Mouse (Mus musculus): ENCODE measurements around the gene Pkmyt1. TPM values are rescaled to one million over a fixed set of nuclear protein-coding genes. Genes with fewer than 3 reads are reported as not detected.
"Not testable (repeated sequence)": the region's sequence is repeated elsewhere in the genome, so short reads cannot be mapped to it uniquely, and the experiment has no call there.

Gene Pkmyt1
- polyA plus RNA-seq, 1 experiment from 2014 or later = 21.1 TPM

GRCm38 (mm10) chr17:23761155-23761554 is 35.0 kb downstream of the Pkmyt1 start:
- H3K27me3 ChIP-seq (ENCODE audit: insufficient read depth, low read length) = no peaks in the 10 kb centered on the region
- H3K9ac ChIP-seq (ENCODE audit: low read depth, low read length) = no peak overlapping the region
- no peak overlapping the region for H3K27ac ChIP-seq
- no peaks in the 10 kb centered on the region for H3K4me1 ChIP-seq (replicated peaks; ENCODE audit: insufficient read depth, low read length)
- no peak for DNase-seq (ENCODE audit: low spot score)
- H3K4me2 ChIP-seq (ENCODE audit: low read length) = no peak overlapping the region
- 92% methylated on average over 3 of the region's 3 CpGs for WGBS
- H3K9me3 ChIP-seq (replicated peaks; ENCODE audit: low read length) = no peaks in the 10 kb centered on the region
- TF ChIP-seq CTCF (IDR thresholded peaks at IDR 0.05; ENCODE audit: low read depth) = no peak
- H3K4me3 ChIP-seq (replicated peaks; ENCODE audit: low read depth, low read length) = no peak overlapping the region
- H3K36me3 ChIP-seq (ENCODE audit: insufficient read depth, low read length) = peaks cover 37% of the 10 kb centered on the region
- ATAC-seq (replicated peaks; ENCODE audit: low FRiP score, low read depth) = no peak

- Histone ChIP-seq H3K27ac (no peak overlapping the region), H3K4me3 (replicated peaks; ENCODE audit: low read depth, low read length) (no peak overlapping the region), H3K4me2 (ENCODE audit: low read length) (no peak overlapping the region), H3K9me3 (replicated peaks; ENCODE audit: low read length) (no peaks in the 10 kb centered on the region), H3K9ac (ENCODE audit: low read depth, low read length) (no peak overlapping the region), H3K27me3 (ENCODE audit: insufficient read depth, low read length) (no peaks in the 10 kb centered on the region), H3K4me1 (replicated peaks; ENCODE audit: insufficient read depth, low read length) (no peaks in the 10 kb centered on the region), H3K36me3 (ENCODE audit: insufficient read depth, low read length) (peaks cover 22% of the 10 kb centered on the region)
- no peak for ATAC-seq (replicated peaks; ENCODE audit: low FRiP score, low read depth)
- no peak for DNase-seq (ENCODE audit: low spot score)
- no peak for TF ChIP-seq CTCF (IDR thresholded peaks at IDR 0.05; ENCODE audit: low read depth)
- 86% methylated on average over 11 of the region's 11 CpGs for WGBS
These were observed 36.8 kb downstream of the Pkmyt1 start for GRCm38 (mm10) chr17:23762976-23763375.

GRCm38 (mm10) chr17:23770493-23770892 is 44.4 kb downstream of the Pkmyt1 start:
- ATAC-seq (replicated peaks; ENCODE audit: low FRiP score, low read depth) = no peak
- 17% methylated on average over 2 of the region's 2 CpGs for WGBS
- no peak for TF ChIP-seq CTCF (IDR thresholded peaks at IDR 0.05; ENCODE audit: low read depth)

GRCm38 (mm10) chr17:23770896-23771283 is 44.8 kb downstream of the Pkmyt1 start:
- 1% methylated on average over 19 of the region's 19 CpGs for WGBS
- DNase-seq (ENCODE audit: low spot score) = peak; percentile 57
- peak overlapping the region; percentile 79 for H3K4me3 ChIP-seq (replicated peaks; ENCODE audit: low read depth, low read length)
- H3K9me3 ChIP-seq (replicated peaks; ENCODE audit: low read length) = no peaks in the 10 kb centered on the region
- peak overlapping the region; percentile 81 for H3K27ac ChIP-seq
- ATAC-seq (replicated peaks; ENCODE audit: low FRiP score, low read depth) = peak; percentile 37
- peak overlapping the region; percentile 81 for H3K4me2 ChIP-seq (ENCODE audit: low read length)
- no peaks in the 10 kb centered on the region for H3K4me1 ChIP-seq (replicated peaks; ENCODE audit: insufficient read depth, low read length)
- H3K27me3 ChIP-seq (ENCODE audit: insufficient read depth, low read length) = no peaks in the 10 kb centered on the region
- no peaks in the 10 kb centered on the region; the same call in 1 of the 2 replicates for H3K36me3 ChIP-seq (ENCODE audit: insufficient read depth, low read length)
- TF ChIP-seq CTCF (IDR thresholded peaks at IDR 0.05; ENCODE audit: low read depth) = no peak
- peak overlapping the region; percentile 89 for H3K9ac ChIP-seq (ENCODE audit: low read depth, low read length)

More at GRCm38 (mm10) chr17:23770493-23770892, 44.4 kb downstream of the Pkmyt1 start:
- H3K4me2 ChIP-seq (ENCODE audit: low read length) = peak overlapping the region; percentile 81
- H3K9me3 ChIP-seq (replicated peaks; ENCODE audit: low read length) = no peaks in the 10 kb centered on the region
- 0 out of 2 replicates have a peak overlapping the region, but pooled peaks have one; percentile 81 for H3K27ac ChIP-seq
- H3K36me3 ChIP-seq (ENCODE audit: insufficient read depth, low read length) = no peaks in the 10 kb centered on the region; the same call in 1 of the 2 replicates
- no peaks in the 10 kb centered on the region for H3K27me3 ChIP-seq (ENCODE audit: insufficient read depth, low read length)
- H3K4me1 ChIP-seq (replicated peaks; ENCODE audit: insufficient read depth, low read length) = no peaks in the 10 kb centered on the region
- peak overlapping the region; percentile 79 for H3K4me3 ChIP-seq (replicated peaks; ENCODE audit: low read depth, low read length)
- H3K9ac ChIP-seq (ENCODE audit: low read depth, low read length) = peak overlapping the region; percentile 89
- DNase-seq (ENCODE audit: low spot score) = no peak

GRCm38 (mm10) chr17:23771284-23772218 is 45.4 kb downstream of the Pkmyt1 start, which contains the start of gene Flywch1:
Gene Flywch1 (minus strand): TSS chr17:23771602.
- H3K4me2 ChIP-seq (ENCODE audit: low read length) = peak within 1 kb of the TSS; percentile 81
- H3K4me3 ChIP-seq (replicated peaks; ENCODE audit: low read depth, low read length) = peak within 1 kb of the TSS; percentile 79
- H3K36me3 ChIP-seq (ENCODE audit: insufficient read depth, low read length) = no peaks in the 10 kb centered on the region; the same call in 1 of the 2 replicates
- no peaks in the 10 kb centered on the region for H3K27me3 ChIP-seq (ENCODE audit: insufficient read depth, low read length)
- WGBS = 3% methylated on average over 51 of the region's 58 CpGs
- H3K9me3 ChIP-seq (replicated peaks; ENCODE audit: low read length) = no peaks in the 10 kb centered on the region
- peak within 1 kb of the TSS; percentile 81 for H3K27ac ChIP-seq
- TF ChIP-seq CTCF (IDR thresholded peaks at IDR 0.05; ENCODE audit: low read depth) = no peak; the same call in 1 of the 2 replicates
- peak within 1 kb of the TSS; percentile 89 for H3K9ac ChIP-seq (ENCODE audit: low read depth, low read length)
- ATAC-seq (replicated peaks; ENCODE audit: low FRiP score, low read depth) = peak; percentile 98
- H3K4me1 ChIP-seq (replicated peaks; ENCODE audit: insufficient read depth, low read length) = no peaks in the 10 kb centered on the region
- peak; percentile 99 for DNase-seq (ENCODE audit: low spot score)

GRCm38 (mm10) chr17:23772219-23772556 is 46.1 kb downstream of the Pkmyt1 start:
- H3K9ac ChIP-seq (ENCODE audit: low read depth, low read length); H3K4me1 ChIP-seq (replicated peaks; ENCODE audit: insufficient read depth, low read length); H3K4me3 ChIP-seq (replicated peaks; ENCODE audit: low read depth, low read length); H3K27ac ChIP-seq; H3K27me3 ChIP-seq (ENCODE audit: insufficient read depth, low read length); H3K9me3 ChIP-seq (replicated peaks; ENCODE audit: low read length); H3K4me2 ChIP-seq (ENCODE audit: low read length); H3K36me3 ChIP-seq (ENCODE audit: insufficient read depth, low read length); ATAC-seq (replicated peaks; ENCODE audit: low FRiP score, low read depth); DNase-seq (ENCODE audit: low spot score): not testable (repeated sequence)
- WGBS = 80% methylated on average over 2 of the region's 2 CpGs
